Comparison of ENCODE assay signal across 10 mouse cellular contexts in genomic region chr2:174820286-174820685, GRCm38 (mm10). TPM values are rescaled to one million over a fixed set of nuclear protein-coding genes. Genes with fewer than 3 reads are reported as not detected.
"Had no signal": no experiment of that assay in that cellular context is flagged by ENCODE, and none has a peak within 500 bp of the region (broad histone marks: within the 10 kb centered on the region; RNA-seq: fewer than 3 reads in every experiment).

No protein-coding gene starts in this region.

- DNase-seq: lung, embryonic 14.5 days; lung, postnatal 14 days; lung, postnatal 36 days; right cerebral cortex, postnatal 14 days; thymus, adult 2 months; thymus, postnatal 25 days; thymus, postnatal 4 days had no signal

RNA-seq across cellular contexts. Expression of gene Edn3, which starts 59.9 kb away (rescaled TPM):
- total RNA-seq: megakaryocyte progenitor cell, adult 5-6 weeks; monocyte, adult 5-6 weeks had no signal
- polyA plus RNA-seq: macrophage had no signal
